Mouse (Mus musculus) left cerebral cortex, adult 8-10 months (tissue): ENCODE measurements around the gene Nop58. TPM values are rescaled to one million over a fixed set of nuclear protein-coding genes. Genes with fewer than 3 reads are reported as not detected.
"Not testable (repeated sequence)": the region's sequence is repeated elsewhere in the genome, so short reads cannot be mapped to it uniquely, and the experiment has no call there.

ENCODE experiments used
- DNase-seq, 2 experiments: peaks; one replicate each; pipeline ENCODE4 v3.0.0; 2022; ENCODE audit warnings: low spot score in 2 of 2
- total RNA-seq, 4 experiments: library from RNA; stranded (reverse); gene quantifications; 2 replicates each; pipeline ENCODE4 v1.2.4; 2022

Nop58 gene
- total RNA-seq = 10 to 100 TPM; 54.5 to 67.6 (median 58.9) TPM

DNA sequence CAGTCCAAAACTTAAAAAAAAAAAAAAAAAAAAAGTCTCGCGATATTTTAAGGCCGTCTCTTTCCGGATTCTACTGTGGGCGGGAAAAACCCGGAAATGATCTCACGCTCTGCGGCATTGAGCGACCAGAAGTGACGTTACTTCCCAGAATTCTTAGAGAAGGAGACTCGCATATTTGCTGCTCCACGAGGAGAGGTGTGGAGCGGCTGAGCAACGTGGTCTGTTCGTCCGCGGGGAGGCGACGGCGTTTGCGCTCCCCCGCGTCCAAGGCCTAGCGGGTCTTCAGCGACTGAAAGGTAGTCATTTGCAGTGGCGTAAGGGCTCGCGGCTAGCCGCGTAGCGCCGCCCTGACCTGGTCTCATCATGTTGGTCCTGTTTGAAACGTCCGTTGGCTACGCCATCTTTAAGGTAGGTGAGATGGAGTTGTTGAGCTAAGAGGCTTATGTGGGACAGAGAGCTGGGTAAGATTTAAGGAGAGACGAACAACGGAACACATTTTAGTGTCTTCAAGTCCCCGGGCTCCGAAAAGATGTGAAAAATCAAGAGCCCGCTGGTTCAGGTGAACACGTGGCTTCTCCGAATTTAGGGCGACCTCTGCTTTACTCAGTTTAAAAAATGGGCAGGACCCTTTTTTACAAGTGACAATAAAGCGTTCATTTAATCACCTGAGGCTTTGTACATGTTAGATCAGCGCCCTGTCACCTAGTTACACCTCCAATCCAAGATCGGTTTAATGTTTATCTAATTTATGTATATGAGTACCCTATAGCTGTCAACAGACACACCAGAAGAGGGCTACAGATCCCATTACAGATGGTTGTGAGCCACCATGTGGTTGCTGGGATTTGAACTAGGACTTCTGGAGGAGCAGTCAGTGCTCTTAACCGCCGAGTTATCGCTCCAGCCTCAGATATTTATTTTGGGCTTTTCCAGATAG, at the start of gene Nop58:
Nop58 (plus strand) TSS at position 153 of the 937 bp plus-strand sequence.
- peak; percentile 67 to 92 for DNase-seq

GRCm38 (mm10) chr1:59636349-59636748, 48.4 kb upstream of the Nop58 start:
- DNase-seq = no peak

DNA sequence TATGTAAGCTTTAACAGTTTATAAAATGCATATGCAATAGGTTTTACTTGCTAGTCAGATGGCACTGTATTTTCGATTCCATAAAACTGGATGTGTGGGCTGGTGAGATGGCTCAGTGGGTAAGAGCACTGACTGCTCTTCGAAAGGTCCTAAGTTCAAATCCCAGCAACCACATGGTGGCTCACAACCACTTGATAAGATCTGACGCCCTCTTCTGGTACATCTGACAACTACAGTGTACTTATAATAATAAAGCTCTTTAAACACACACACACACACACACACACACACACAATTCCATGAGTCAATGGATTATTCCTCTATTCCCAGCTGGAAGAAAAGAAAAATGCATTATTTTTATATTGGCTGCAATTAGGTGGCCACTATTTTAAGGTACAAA, 46.4 kb upstream of the Nop58 start:
- DNase-seq = no peak

GRCm38 (mm10) chr1:59642488-59642887, 42.3 kb upstream of the Nop58 start:
- DNase-seq = no peak

DNA sequence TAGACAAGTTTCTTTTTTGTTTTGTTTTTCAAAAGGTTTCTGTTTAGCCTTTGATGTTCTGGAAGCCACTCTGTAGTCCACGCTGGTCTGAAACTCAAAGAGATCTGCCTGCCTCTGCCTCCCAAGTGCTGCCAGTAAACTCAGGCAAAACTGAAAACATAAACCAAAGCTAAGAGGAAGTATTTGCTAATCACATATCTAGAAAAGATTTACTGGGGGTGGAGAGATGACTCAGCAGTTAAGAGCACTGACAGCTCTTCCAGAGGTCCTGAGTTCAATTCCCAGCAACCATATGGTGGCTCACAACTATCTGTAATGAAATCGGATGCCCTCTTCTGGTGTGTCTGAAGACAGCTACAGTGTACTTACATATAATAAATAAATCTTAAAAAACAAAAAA, 38.3 kb upstream of the Nop58 start:
- not testable (repeated sequence) for DNase-seq

GRCm38 (mm10) chr1:59651201-59651819, 33.5 kb upstream of the Nop58 start:
- no peak for DNase-seq

GRCm38 (mm10) chr1:59653243-59653911, 31.4 kb upstream of the Nop58 start:
- DNase-seq = no peak

- no peak for DNase-seq
These were observed 28.3 kb upstream of the Nop58 start for GRCm38 (mm10) chr1:59656244-59657171.

DNA sequence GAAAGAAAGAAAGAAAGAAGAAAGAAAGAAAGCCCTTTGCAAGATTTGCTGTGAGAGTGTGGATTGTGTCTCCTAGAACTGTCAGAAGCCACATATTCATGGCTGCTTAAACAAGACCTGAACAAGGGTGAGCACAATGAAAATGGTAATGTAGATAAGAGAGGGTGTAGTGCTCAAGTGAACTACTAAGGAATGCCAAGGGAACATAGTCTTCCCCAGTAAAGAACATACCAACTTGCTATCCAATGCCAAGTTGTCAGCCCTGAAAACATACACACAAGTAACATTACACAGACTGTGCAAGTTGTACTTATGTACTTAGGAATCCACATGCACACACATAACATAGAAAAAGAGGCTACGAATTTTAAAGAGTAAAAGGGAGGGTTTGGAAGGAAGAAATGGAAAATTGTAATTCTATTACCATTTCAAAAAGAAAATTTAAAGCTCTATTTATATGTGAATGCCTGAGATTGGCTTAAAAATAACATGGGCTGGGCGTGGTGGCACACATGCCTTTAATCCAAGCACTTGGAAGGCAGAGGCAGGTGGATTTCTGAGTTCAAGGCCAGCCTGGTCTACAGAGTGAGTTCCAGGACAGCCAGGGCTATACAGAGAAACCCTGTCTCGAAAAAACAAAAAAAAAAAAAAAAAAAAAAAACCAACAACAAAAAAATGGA, 21.2 kb upstream of the Nop58 start:
- DNase-seq = no peak

DNA sequence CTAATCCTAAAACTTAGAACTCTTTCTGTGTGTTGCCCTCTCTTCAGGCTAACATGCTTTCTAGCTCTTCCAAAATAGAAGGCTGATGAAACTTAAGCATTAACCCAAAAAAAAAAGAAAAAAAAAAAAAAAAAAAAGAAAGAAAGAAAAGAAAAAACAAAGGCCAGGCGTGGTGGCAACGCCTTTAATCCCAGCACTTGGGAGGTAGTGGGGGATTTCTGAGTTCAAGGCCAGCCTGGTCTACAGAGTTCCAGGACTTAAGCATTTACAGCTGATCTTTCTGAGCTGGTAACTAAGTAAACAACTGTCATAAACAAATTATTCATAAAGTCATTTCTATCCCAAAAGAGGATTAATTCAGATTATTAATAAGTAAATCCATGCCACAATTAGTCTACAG, 15.9 kb upstream of the Nop58 start:
- DNase-seq = no peak

GRCm38 (mm10) chr1:59669962-59670630, 14.7 kb upstream of the Nop58 start:
- DNase-seq = peak; percentile 16 to 22

DNA sequence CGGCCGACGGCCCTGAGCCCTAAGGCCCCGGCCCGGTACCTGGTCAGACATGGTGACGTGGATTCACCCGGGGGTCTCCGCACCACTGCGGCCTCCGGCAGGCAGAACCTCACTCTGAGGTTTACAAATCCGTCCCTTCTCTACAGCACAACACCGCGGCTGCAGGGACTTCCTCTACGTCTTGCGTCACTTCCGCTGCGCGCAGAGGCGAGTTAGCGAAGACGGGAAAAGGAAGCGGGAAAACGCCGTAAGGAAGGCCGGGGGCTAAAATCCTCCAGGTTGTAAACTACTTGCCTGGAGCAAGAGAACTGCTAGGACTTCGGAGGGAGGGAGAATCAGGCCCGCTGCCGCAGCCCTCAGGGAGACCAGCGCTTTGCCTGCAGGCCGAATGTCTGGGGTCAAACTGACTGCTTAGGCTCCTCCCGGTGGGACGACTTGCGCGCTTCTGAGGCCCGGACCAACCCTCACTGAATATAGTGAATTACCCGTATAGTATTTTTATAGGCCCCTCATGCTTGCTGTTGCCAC, 14.1 kb upstream of the Nop58 start, which contains the start of gene Sumo1:
Sumo1 (minus strand) TSS at position 194 of the 528 bp plus-strand sequence.
- DNase-seq = peak; percentile 81 to 82

- DNase-seq = no peak
These were observed 11.1 kb upstream of the Nop58 start for GRCm38 (mm10) chr1:59673661-59674060.

DNA sequence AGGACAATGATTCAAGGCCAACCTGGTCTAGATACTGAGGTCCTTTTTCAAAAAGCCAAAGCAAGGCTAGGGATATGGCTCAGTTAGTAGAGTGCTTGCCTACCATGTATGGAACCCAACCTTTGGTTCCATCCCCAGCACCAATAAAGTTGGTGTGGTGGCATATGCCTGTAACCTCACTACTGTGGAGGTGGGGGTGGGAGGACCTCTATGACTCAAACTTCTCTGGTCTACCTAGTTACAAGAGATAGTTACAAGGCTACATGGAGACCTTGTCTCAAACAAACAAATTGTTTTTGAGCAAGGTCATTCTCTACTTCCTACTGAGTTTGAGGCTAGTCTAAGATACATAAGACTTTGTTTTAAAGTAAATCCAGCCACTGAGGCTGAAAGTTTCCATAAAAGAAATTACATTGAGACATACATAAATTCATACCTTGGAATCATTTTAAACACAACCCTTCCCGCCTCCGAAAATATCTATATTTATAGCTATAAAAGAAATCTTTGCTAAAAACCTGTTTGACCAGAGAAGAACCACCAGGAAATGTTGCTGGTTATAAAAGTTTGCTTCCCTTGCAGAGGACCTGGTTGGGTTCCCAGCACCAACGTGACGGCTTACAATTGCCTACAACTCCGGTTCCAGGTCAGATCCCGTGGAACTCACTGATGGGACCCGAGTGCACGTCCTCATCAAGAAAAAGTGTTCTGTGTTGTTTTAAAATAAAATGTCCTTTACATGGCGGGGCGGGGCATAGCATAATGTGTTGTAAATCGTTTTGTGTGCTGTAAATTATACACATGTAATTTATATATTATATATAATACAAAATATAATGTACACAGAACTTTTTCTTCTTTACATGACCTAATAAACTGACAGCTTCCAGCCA, 599 bp upstream of the Nop58 start:
- DNase-seq = peak in 1 of 2 experiments; percentile 15

GRCm38 (mm10) chr1:59687493-59687892, 2.7 kb downstream of the Nop58 start:
- DNase-seq = no peak

GRCm38 (mm10) chr1:59690467-59690866, 5.7 kb downstream of the Nop58 start:
- no peak for DNase-seq

DNA sequence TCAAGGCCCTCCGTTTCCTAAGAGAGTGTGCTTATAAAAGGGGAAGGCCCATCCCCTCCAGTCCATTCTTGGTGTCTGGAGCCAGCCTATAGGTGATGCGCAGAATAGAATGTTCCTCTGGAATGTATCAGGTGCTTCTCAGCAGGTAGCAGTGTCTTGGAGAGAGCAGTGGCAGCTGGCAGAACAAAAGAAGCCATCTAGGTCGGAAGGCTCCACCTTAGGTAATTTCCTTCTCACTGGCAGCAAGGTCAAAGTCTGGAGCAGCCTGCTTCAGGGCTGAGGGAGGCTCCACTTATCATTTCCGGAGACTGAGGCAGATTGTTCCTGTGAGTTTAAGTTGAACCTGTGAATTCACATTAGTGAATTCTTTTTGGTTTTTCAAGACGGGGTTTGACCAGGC, 13.0 kb downstream of the Nop58 start:
- DNase-seq = no peak

DNA sequence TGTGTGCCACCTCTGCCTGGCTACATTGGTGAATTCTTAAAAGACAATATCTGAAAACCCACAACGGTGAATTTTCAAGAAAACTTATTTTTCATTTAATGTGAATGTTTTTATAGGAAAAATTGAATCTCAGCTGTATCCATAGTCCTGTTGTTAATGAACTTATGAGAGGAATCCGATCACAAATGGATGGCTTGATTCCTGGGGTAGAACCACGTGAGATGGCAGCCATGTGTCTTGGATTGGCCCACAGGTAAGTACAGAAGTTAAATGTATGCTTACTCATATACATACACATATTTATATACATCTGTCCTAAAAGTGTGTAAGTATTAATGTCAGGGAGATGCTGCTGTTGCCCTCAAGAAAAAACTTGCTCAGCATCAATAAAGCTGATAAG, 13.4 kb downstream of the Nop58 start:
- DNase-seq = no peak
